ENCODE assay signal across 8 mouse cellular contexts in genomic region chr2:179681386-179681785, GRCm38 (mm10).
A peak's percentile ranks its signal among the peaks of the same experiment; 100 is the strongest.
DNase-seq lines count a peak whose midpoint lies in the region; ATAC-seq and TF ChIP-seq lines count a peak whose summit lies in the region.

No protein-coding gene starts in this region.

- no peak overlapping the region for H3K4me3 ChIP-seq in layer of hippocampus, adult 2 months
- H3K4me3 ChIP-seq in bone marrow, adult 2 months (replicated peaks; ENCODE audit: control insufficient read depth, low read depth, low read length): no peak overlapping the region
- no peak overlapping the region for H3K4me3 ChIP-seq in small intestine, adult 2 months (ENCODE audit: low read depth, low read length)
- no peak overlapping the region for H3K4me3 ChIP-seq in hindbrain, embryonic 14.5 days (replicated peaks; ENCODE audit: low read length)

- H3K27me3 ChIP-seq in small intestine, adult 2 months (ENCODE audit: control insufficient read depth, insufficient read depth, low read length): no peaks in the 10 kb centered on the region
- no peaks in the 10 kb centered on the region; the same call in 1 of the 2 replicates for H3K27me3 ChIP-seq in hindbrain, embryonic 14.5 days (ENCODE audit: control insufficient read depth, insufficient read depth, low read length)

- peak; percentile 23 for DNase-seq in adrenal gland, postnatal 14 days
- no peak for DNase-seq in adrenal gland, adult 2 months
- DNase-seq in layer of hippocampus, adult 2 months (ENCODE audit: low spot score in 2 of 2): peak in 1 of 2 experiments; percentile 62
- DNase-seq in layer of hippocampus, adult 9-10 months (ENCODE audit: low spot score): no peak
- DNase-seq in layer of hippocampus, postnatal 14 days (ENCODE audit: low spot score in 2 of 2): peak; percentile 18 to 33
- no peak for DNase-seq in hindbrain, embryonic 14.5 days (ENCODE audit: low spot score)

- H3K9me3 ChIP-seq in hindbrain, embryonic 14.5 days (ENCODE audit: control insufficient read depth, low read length): no peaks in the 10 kb centered on the region

- H3K36me3 ChIP-seq in small intestine, adult 2 months (ENCODE audit: control insufficient read depth, insufficient read depth, low read length): no peaks in the 10 kb centered on the region
- no peaks in the 10 kb centered on the region for H3K36me3 ChIP-seq in hindbrain, embryonic 14.5 days (replicated peaks; ENCODE audit: control insufficient read depth, insufficient read depth)

- H3K9ac ChIP-seq in hindbrain, embryonic 14.5 days: no peak overlapping the region

- H3K27ac ChIP-seq in layer of hippocampus, adult 2 months: no peak overlapping the region
- no peak overlapping the region for H3K27ac ChIP-seq in bone marrow, adult 2 months (ENCODE audit: control insufficient read depth, insufficient read depth, low read depth, low read length, poor library complexity)
- no peak overlapping the region for H3K27ac ChIP-seq in small intestine, adult 2 months (ENCODE audit: insufficient read depth, low read depth, low read length)
- H3K27ac ChIP-seq in hindbrain, embryonic 14.5 days: no peak overlapping the region

- H3K4me1 ChIP-seq in bone marrow, adult 2 months (ENCODE audit: control insufficient read depth, insufficient read depth, low read length): no peaks in the 10 kb centered on the region
- H3K4me1 ChIP-seq in small intestine, adult 2 months (ENCODE audit: control insufficient read depth, insufficient read depth, insufficient read length, low read length): no peaks in the 10 kb centered on the region
- H3K4me1 ChIP-seq in hindbrain, embryonic 14.5 days (replicated peaks; ENCODE audit: control insufficient read depth, insufficient read depth, low read length): peaks cover 5% of the 10 kb centered on the region

- no peak for TF ChIP-seq POLR2A in bone marrow, adult 2 months (IDR thresholded peaks at IDR 0.05; ENCODE audit: borderline replicate concordance, control insufficient read depth, low read depth, low read length)
- TF ChIP-seq POLR2A in small intestine, adult 2 months (IDR thresholded peaks at IDR 0.05; ENCODE audit: low read depth, low read length): no peak

- no peak overlapping the region for H3K4me2 ChIP-seq in hindbrain, embryonic 14.5 days (replicated peaks)

- no peak for ATAC-seq in hindbrain, embryonic 14.5 days (ENCODE audit: low FRiP score)

- 77% methylated on average over 1 of the region's 1 CpGs for WGBS in bone marrow, adult 2 months
- WGBS in small intestine, adult 2 months: 84% methylated on average over 1 of the region's 1 CpGs
- WGBS in hindbrain, embryonic 14.5 days: 86% methylated on average over 1 of the region's 1 CpGs

- peak; percentile 92 for TF ChIP-seq CTCF in layer of hippocampus, adult 2 months (conservative IDR thresholded peaks at IDR 0.05)
- TF ChIP-seq CTCF in bone marrow, adult 2 months (IDR thresholded peaks at IDR 0.05; ENCODE audit: control insufficient read depth, insufficient read depth, low read length): peak; percentile 42; the same call in 1 of the 2 replicates
- peak; percentile 58; the same call in 1 of the 2 replicates for TF ChIP-seq CTCF in small intestine, adult 2 months (IDR thresholded peaks at IDR 0.05; ENCODE audit: extremely low read depth, insufficient read length, insufficient replicate concordance, low read depth, low read length)

Comparison
In these comparisons a context has a peak if more than half of its experiments do, and no peak if none do; other contexts are left out.
1. DNase-seq: peak in adrenal gland, postnatal 14 days (single experiment) and layer of hippocampus, postnatal 14 days (2 of 2); none in adrenal gland, adult 2 months (single experiment), layer of hippocampus, adult 9-10 months (single experiment) and hindbrain, embryonic 14.5 days (single experiment).
2. CTCF ChIP-seq: peak in every context shown above with its lines; median percentile 92 in layer of hippocampus, adult 2 months; 58 in small intestine, adult 2 months; 42 in bone marrow, adult 2 months.